Mouse (Mus musculus) central nervous system, embryonic 11.5 days (tissue): Measurements from ENCODE around the gene Uqcrq. TPM values are rescaled to one million over a fixed set of nuclear protein-coding genes. Genes with fewer than 3 reads are reported as not detected.

Experiments
- polyA plus RNA-seq: library from polyadenylated mRNA; depleted of rRNA; stranded (reverse); fragments of >200 nt; gene quantifications from 2 replicates; pipeline ENCODE4 v1.2.3, GENCODE M21; 2012; rRNA removed

Gene Uqcrq
- 236 and 255 TPM in 2 replicates for polyA plus RNA-seq

GRCm38 (mm10) chr11:53430670-53431346, at the start of gene Uqcrq, which contains the start of gene Gdf9:
Gene Uqcrq, minus strand, starts transcription at chr11:53430831.
Gene Gdf9, plus strand, starts transcription at chr11:53431023.

GRCm38 (mm10) chr11:53479783-53480301, 49.2 kb upstream of the Uqcrq start, which contains the start of the genes Gm9945 and Sowaha:
Gene Gm9945, plus strand, starts transcription at chr11:53480166.
Gene Sowaha, minus strand, starts transcription at chr11:53480274.

GRCm38 (mm10) chr11:53469968-53470695, 39.5 kb upstream of the Uqcrq start, which contains the start of gene Gm9837:
Gene Gm9837, minus strand, starts transcription at chr11:53470479.

GRCm38 (mm10) chr11:53456474-53457371, 26.1 kb upstream of the Uqcrq start, which contains the start of the genes Gm10447 and Shroom1:
Gene Gm10447, minus strand, starts transcription at chr11:53457110.
Gene Shroom1, plus strand, starts transcription at chr11:53457205.

GRCm38 (mm10) chr11:53423036-53423435, 7.6 kb downstream of the Uqcrq start, which contains the start of gene Leap2:
Gene Leap2, minus strand, starts transcription at chr11:53423170.

Other genes with a start within 250 kb of the Uqcrq start
- 121 and 173 TPM in 2 replicates for gene Hspa4, start 130.4 kb downstream of the Uqcrq start, polyA plus RNA-seq
- 15.5 and 16.6 TPM in 2 replicates for gene Zcchc10, start 106.2 kb downstream of the Uqcrq start, polyA plus RNA-seq
- gene Aff4, start 80.0 kb downstream of the Uqcrq start, polyA plus RNA-seq, result 33.8 and 49.5 TPM in 2 replicates
- 0.79 TPM in 1 of 2 replicates, not detected in the other for gene Leap2, start 7.7 kb downstream of the Uqcrq start, polyA plus RNA-seq
- gene Gdf9, start 192 bp upstream of the Uqcrq start, polyA plus RNA-seq, result 0.95 and 1.2 TPM in 2 replicates
- 0.07 and 0.21 TPM in 2 replicates for gene Gm10447, start 26.3 kb upstream of the Uqcrq start, polyA plus RNA-seq
- gene Shroom1, start 26.4 kb upstream of the Uqcrq start, polyA plus RNA-seq, result 2.3 and 2.8 TPM in 2 replicates
- gene Gm9837, start 39.6 kb upstream of the Uqcrq start, polyA plus RNA-seq, result not detected in 2 replicates
- not detected in 2 replicates for gene Gm9945, start 49.3 kb upstream of the Uqcrq start, polyA plus RNA-seq
- 0.23 and 0.27 TPM in 2 replicates for gene Sowaha, start 49.4 kb upstream of the Uqcrq start, polyA plus RNA-seq
- 28.8 and 40.5 TPM in 2 replicates for gene Sept8, start 88.4 kb upstream of the Uqcrq start, polyA plus RNA-seq
- 50.8 and 69.4 TPM in 2 replicates for gene Kif3a, start 136.5 kb upstream of the Uqcrq start, polyA plus RNA-seq
- gene Il4, start 187.8 kb upstream of the Uqcrq start, polyA plus RNA-seq, result 0.11 TPM in 1 of 2 replicates, not detected in the other
- not detected in 2 replicates for gene Il13, start 203.9 kb upstream of the Uqcrq start, polyA plus RNA-seq